Mouse (Mus musculus) lung, postnatal 0 days (tissue): ENCODE measurements at regions not wholly inside any gene's neighbourhood (a gene's known extent, or its start where the extent isn't known, plus 50 kb on each side); places are given as distances from the start of the nearest gene placed in this dataset.

ENCODE experiments used
- ATAC-seq: fragments of 200-750 bp; cut with Nextera tagmentation; 2 replicates; pipeline ENCODE4 v1.8.0; 2017; ENCODE audit warnings: moderate library complexity
- DNase-seq: peaks from one replicate; pipeline ENCODE4 v3.0.0-alpha.2; 2016; ENCODE audit warnings: low spot score
- H3K27ac ChIP-seq: fragments of 300-500 bp; sonication (generic); 2 replicates; pipeline ENCODE4 v1.5.1; 2014; ENCODE audit warnings: antibody characterized with exemption, mild to moderate bottlenecking, low read length, mixed read lengths
- H3K27me3 ChIP-seq: fragments of 300-500 bp; sonication (generic); replicated peaks from 2 replicates; pipeline ENCODE4 v1.6.1; 2014; ENCODE audit warnings: low read length, mixed read lengths; ENCODE audit not compliant: insufficient read depth
- H3K36me3 ChIP-seq: fragments of 300-500 bp; sonication (generic); 2 replicates; pipeline ENCODE4 v1.6.1; 2014; ENCODE audit warnings: low read length, mixed read lengths; ENCODE audit not compliant: insufficient read depth
- H3K4me1 ChIP-seq: fragments of 300-500 bp; sonication (generic); 2 replicates; pipeline ENCODE4 v1.6.1; 2014; ENCODE audit warnings: antibody characterized with exemption, low read depth, low read length, mixed read lengths; ENCODE audit not compliant: insufficient read depth
- H3K4me2 ChIP-seq: fragments of 300-500 bp; sonication (generic); replicated peaks from 2 replicates; pipeline ENCODE4 v1.6.1; 2014; ENCODE audit warnings: low read depth, mild to moderate bottlenecking, low read length, moderate library complexity, mixed read lengths
- H3K4me3 ChIP-seq: fragments of 300-500 bp; sonication (generic); 2 replicates; pipeline ENCODE4 v1.5.1; 2014; ENCODE audit warnings: low read depth, low read length
- H3K9ac ChIP-seq: fragments of 300-500 bp; sonication (generic); replicated peaks from 2 replicates; pipeline ENCODE4 v1.6.1; 2014; ENCODE audit warnings: low read depth, mild to moderate bottlenecking
- H3K9me3 ChIP-seq: fragments of 300-500 bp; sonication (generic); 2 replicates; pipeline ENCODE4 v1.6.1; 2016; ENCODE audit warnings: low read length, mixed read lengths
- CTCF ChIP-seq: IDR thresholded peaks from 2 replicates; pipeline ENCODE4 v1.5.1; 2016; ENCODE audit warnings: antibody characterized with exemption, mild to moderate bottlenecking
- EP300 ChIP-seq: IDR thresholded peaks from 2 replicates; pipeline ENCODE4 v1.6.1; 2016; ENCODE audit warnings: antibody characterized with exemption, mild to moderate bottlenecking, control low read depth
- WGBS: fragments of 180-500 bp; shearing (Covaris S2); extraction: QIAGEN DNeasy Blood & Tissue Kit; methylation state at CpG from one replicate; pipeline ENCODE4 v1.1.7; 2014; 5-methylcytosine and 5-hydroxymethylcytosine counted together

GRCm38 (mm10) chr8:103391359-103391758, 605.9 kb upstream of the Cdh11 start:
- Histone ChIP-seq H3K4me2 (no peak overlapping the region), H3K9ac (no peak overlapping the region), H3K4me3 (no peak overlapping the region), H3K4me1 (no peaks in the 10 kb centered on the region), H3K27me3 (no peaks in the 10 kb centered on the region), H3K36me3 (no peaks in the 10 kb centered on the region), H3K9me3 (no peaks in the 10 kb centered on the region), H3K27ac (no peak overlapping the region)
- ATAC-seq: no peak
- DNase-seq: no peak
- no peak for TF ChIP-seq CTCF
- TF ChIP-seq EP300: no peak
- 76% methylated on average over 6 of the region's 6 CpGs for WGBS

GRCm38 (mm10) chr8:103395316-103395715, 609.9 kb upstream of the Cdh11 start:
- no peak for TF ChIP-seq CTCF
- TF ChIP-seq EP300: no peak
- DNase-seq (no peak), ATAC-seq (no peak)
- Histone ChIP-seq H3K9me3 (no peaks in the 10 kb centered on the region), H3K9ac (no peak overlapping the region), H3K4me2 (no peak overlapping the region), H3K27ac (no peak overlapping the region), H3K4me1 (no peaks in the 10 kb centered on the region), H3K4me3 (no peak overlapping the region), H3K36me3 (no peaks in the 10 kb centered on the region), H3K27me3 (no peaks in the 10 kb centered on the region)
- 57% methylated on average over 4 of the region's 4 CpGs for WGBS

- Histone ChIP-seq H3K27ac (no peak overlapping the region), H3K4me2 (no peak overlapping the region), H3K9me3 (no peaks in the 10 kb centered on the region), H3K4me1 (no peaks in the 10 kb centered on the region), H3K36me3 (no peaks in the 10 kb centered on the region), H3K9ac (no peak overlapping the region), H3K27me3 (no peaks in the 10 kb centered on the region), H3K4me3 (no peak overlapping the region)
- no peak for DNase-seq
- ATAC-seq: no peak
- TF ChIP-seq CTCF (no peak), EP300 (no peak)
- 70% methylated on average over 3 of the region's 3 CpGs for WGBS
Measured at GRCm38 (mm10) chr8:103398179-103398578, 612.7 kb upstream of the Cdh11 start.

- Histone ChIP-seq H3K9me3 (no peaks in the 10 kb centered on the region), H3K9ac (no peak overlapping the region), H3K4me3 (no peak overlapping the region), H3K27me3 (no peaks in the 10 kb centered on the region), H3K4me1 (no peaks in the 10 kb centered on the region), H3K36me3 (no peaks in the 10 kb centered on the region), H3K27ac (no peak overlapping the region), H3K4me2 (no peak overlapping the region)
- 78% methylated on average over 3 of the region's 3 CpGs for WGBS
- ATAC-seq (no peak), DNase-seq (no peak)
- 0 out of 2 replicates have a peak, but pooled peaks have one; percentile 29 for TF ChIP-seq CTCF
- no peak for TF ChIP-seq EP300
Measured at GRCm38 (mm10) chr8:103399466-103399865, 614.0 kb upstream of the Cdh11 start.

- Histone ChIP-seq H3K4me1 (no peaks in the 10 kb centered on the region), H3K9me3 (no peaks in the 10 kb centered on the region), H3K27ac (no peak overlapping the region), H3K4me2 (no peak overlapping the region), H3K27me3 (no peaks in the 10 kb centered on the region), H3K36me3 (no peaks in the 10 kb centered on the region), H3K9ac (no peak overlapping the region), H3K4me3 (no peak overlapping the region)
- 45% methylated on average over 1 of the region's 1 CpGs for WGBS
- DNase-seq: no peak
- ATAC-seq: no peak
- TF ChIP-seq EP300 (no peak), CTCF (no peak)
Measured at GRCm38 (mm10) chr8:103400143-103400542, 614.7 kb upstream of the Cdh11 start.

- H3K9ac ChIP-seq: no peak overlapping the region
- H3K4me1 ChIP-seq: no peaks in the 10 kb centered on the region
- no peak for DNase-seq
- H3K27ac ChIP-seq: no peak overlapping the region
- WGBS: 65% methylated on average over 3 of the region's 3 CpGs
- H3K9me3 ChIP-seq: no peaks in the 10 kb centered on the region
- H3K27me3 ChIP-seq: no peaks in the 10 kb centered on the region
- H3K4me3 ChIP-seq: no peak overlapping the region
- no peak for TF ChIP-seq EP300
- TF ChIP-seq CTCF: no peak
- no peak for ATAC-seq
- H3K36me3 ChIP-seq: no peaks in the 10 kb centered on the region
- H3K4me2 ChIP-seq: no peak overlapping the region
Measured at GRCm38 (mm10) chr8:103402731-103403130, 617.3 kb upstream of the Cdh11 start.

- H3K27me3 ChIP-seq: no peaks in the 10 kb centered on the region
- H3K9me3 ChIP-seq: no peaks in the 10 kb centered on the region
- no peak overlapping the region for H3K27ac ChIP-seq
- WGBS: 83% methylated on average over 4 of the region's 4 CpGs
- no peak for TF ChIP-seq CTCF
- TF ChIP-seq EP300: no peak
- no peak overlapping the region for H3K4me3 ChIP-seq
- H3K9ac ChIP-seq: no peak overlapping the region
- H3K4me1 ChIP-seq: no peaks in the 10 kb centered on the region
- DNase-seq (no peak), ATAC-seq (no peak)
- H3K4me2 ChIP-seq: no peak overlapping the region
- no peaks in the 10 kb centered on the region for H3K36me3 ChIP-seq
Measured at GRCm38 (mm10) chr8:103403826-103404225, 618.4 kb upstream of the Cdh11 start.
